ENCODE assay signal across 13 mouse cellular contexts in genomic region chr15:25928831-25929230, GRCm38 (mm10). TPM values are rescaled to one million over a fixed set of nuclear protein-coding genes. Genes with fewer than 3 reads are reported as not detected.
DNase-seq lines count a peak whose midpoint lies in the region; ATAC-seq and TF ChIP-seq lines count a peak whose summit lies in the region.
"Had no signal": no experiment of that assay in that cellular context is flagged by ENCODE, and none has a peak within 500 bp of the region (broad histone marks: within the 10 kb centered on the region; RNA-seq: fewer than 3 reads in every experiment).

No protein-coding gene starts in this region.

- CTCF ChIA-PET in Patski (lab: Charles Lee): interaction anchor here (0.7 to 3.0 kb wide), 8 partner anchors 9 to 124 kb away, joined by 3 to 9 read pairs (median 5); no protein-coding TSS in a partner anchor

- peaks cover 17% of the 10 kb centered on the region for H3K4me1 ChIP-seq in kidney, embryonic 14.5 days (ENCODE audit: control insufficient read depth, insufficient read depth, low read length)
- peaks cover 8% of the 10 kb centered on the region; the same call in 1 of the 2 replicates for H3K4me1 ChIP-seq in stomach, postnatal 0 days (replicated peaks; ENCODE audit: control insufficient read depth, insufficient read depth)

- DNase-seq in kidney, postnatal 10 days: peak; percentile 27
- peak; percentile 12 for DNase-seq in thymus, postnatal 0 days (ENCODE audit: low spot score)
- DNase-seq in thymus, adult 18-20 months: no peak
- DNase-seq in Patski (ENCODE audit: low read depth, low spot score) (no peak), MN1 (ENCODE audit: low spot score) (no peak)
- no peak for DNase-seq in stomach, postnatal 0 days (ENCODE audit: low spot score)
- DNase-seq in gastrocnemius, postnatal 25 days: no peak

- H3K36me3 ChIP-seq in kidney, embryonic 14.5 days (ENCODE audit: control insufficient read depth, insufficient read depth, low read length): no peaks in the 10 kb centered on the region
- no peaks in the 10 kb centered on the region for H3K36me3 ChIP-seq in stomach, postnatal 0 days (ENCODE audit: control insufficient read depth, insufficient read depth, low read length)
- H3K36me3 ChIP-seq: heart, embryonic 15.5 days; intestine, embryonic 15.5 days; limb, embryonic 15.5 days had no signal

- in situ Hi-C loops in Patski (cut with MboI; ENCODE audit: low pct_unique_long_range_greater_than_20kb): no loop called here

- no peak for TF ChIP-seq EP300 in stomach, postnatal 0 days (optimal IDR thresholded peaks at IDR 0.05)

- peak; percentile 71 for TF ChIP-seq CTCF in Patski (IDR thresholded peaks at IDR 0.05)
- TF ChIP-seq CTCF in stomach, postnatal 0 days (IDR thresholded peaks at IDR 0.05; ENCODE audit: low read depth): peak; percentile 58

- H3K9me3 ChIP-seq in kidney, embryonic 14.5 days (ENCODE audit: control insufficient read depth, low read length): no peaks in the 10 kb centered on the region
- H3K9me3 ChIP-seq in stomach, postnatal 0 days (ENCODE audit: control insufficient read depth, low read length): no peaks in the 10 kb centered on the region
- H3K9me3 ChIP-seq: heart, embryonic 15.5 days; intestine, embryonic 15.5 days; limb, embryonic 15.5 days had no signal

- ATAC-seq in kidney, embryonic 14.5 days (ENCODE audit: low FRiP score, low TSS enrichment): no peak
- ATAC-seq in Patski: no peak
- ATAC-seq in stomach, postnatal 0 days (ENCODE audit: low FRiP score, low TSS enrichment): no peak
- ATAC-seq: intestine, embryonic 15.5 days had no signal

- no peaks in the 10 kb centered on the region for H3K27me3 ChIP-seq in kidney, embryonic 14.5 days (ENCODE audit: control insufficient read depth, insufficient read depth, low read length)
- no peaks in the 10 kb centered on the region for H3K27me3 ChIP-seq in Patski
- H3K27me3 ChIP-seq in stomach, postnatal 0 days (ENCODE audit: control insufficient read depth, insufficient read depth, low read length): no peaks in the 10 kb centered on the region
- H3K27me3 ChIP-seq: heart, embryonic 15.5 days; intestine, embryonic 15.5 days; limb, embryonic 15.5 days; megakaryocyte, embryonic 14.5 days had no signal

- H3K9ac ChIP-seq in kidney, embryonic 14.5 days (ENCODE audit: low read depth, low read length): no peak overlapping the region
- H3K9ac ChIP-seq in stomach, postnatal 0 days (ENCODE audit: low read length): no peak overlapping the region
- H3K9ac ChIP-seq: heart, embryonic 15.5 days; intestine, embryonic 15.5 days; limb, embryonic 15.5 days had no signal

- POLR2A ChIA-PET in Patski (lab: Charles Lee): interaction anchor here (1.2 kb wide), 1 partner anchor 15 kb away, joined by 3 read pairs; no protein-coding TSS in a partner anchor

- no peak overlapping the region for H3K4me3 ChIP-seq in kidney, embryonic 14.5 days (ENCODE audit: low read length)
- H3K4me3 ChIP-seq in stomach, postnatal 0 days (ENCODE audit: low read depth, low read length): no peak overlapping the region
- H3K4me3 ChIP-seq: erythroblast, embryonic 14.5 days; heart, embryonic 15.5 days; intestine, embryonic 15.5 days; limb, embryonic 15.5 days had no signal

- 70% methylated on average over 5 of the region's 5 CpGs for WGBS in kidney, embryonic 14.5 days
- WGBS in stomach, postnatal 0 days: 65% methylated on average over 5 of the region's 5 CpGs

- H3K4me2 ChIP-seq in kidney, embryonic 14.5 days (replicated peaks; ENCODE audit: low read depth, low read length): no peak overlapping the region
- H3K4me2 ChIP-seq in stomach, postnatal 0 days (replicated peaks; ENCODE audit: low read depth): no peak overlapping the region
- H3K4me2 ChIP-seq: intestine, embryonic 15.5 days; limb, embryonic 15.5 days had no signal

- no peak overlapping the region for H3K27ac ChIP-seq in kidney, embryonic 14.5 days (ENCODE audit: low read depth, low read length)
- H3K27ac ChIP-seq in stomach, postnatal 0 days (replicated peaks): no peak overlapping the region
- H3K27ac ChIP-seq: intestine, embryonic 15.5 days; limb, embryonic 15.5 days had no signal

RNA-seq across cellular contexts. Expression of gene Zfp622, which starts 55.3 kb away (rescaled TPM):
- polyA plus RNA-seq in kidney, embryonic 14.5 days (2014; fragmentation: Nextera tagmentation; extraction: Ambion mirVana): 38.1 and 38.4 TPM in 2 replicates
- 24.9 and 34.6 TPM in 2 replicates for polyA plus RNA-seq in thymus, postnatal 0 days (2015; fragmentation: Nextera tagmentation; extraction: Ambion mirVana)
- 54.8 TPM for polyA plus RNA-seq in Patski (2021)
- 20.1 and 24.9 TPM in 2 replicates for polyA plus RNA-seq in stomach, postnatal 0 days (2015; fragmentation: Nextera tagmentation; extraction: Ambion mirVana)
- 10 to 100 TPM; 20.2 to 23.9 TPM for total RNA-seq in gastrocnemius, postnatal 25 days (2021)

Comparison
In these comparisons a context has a peak if more than half of its experiments do, and no peak if none do; other contexts are left out.
1. DNase-seq: peak in kidney, postnatal 10 days (single experiment) and thymus, postnatal 0 days (single experiment); none in thymus, adult 18-20 months (0 of 2), Patski (single experiment), stomach, postnatal 0 days (single experiment), gastrocnemius, postnatal 25 days (single experiment) and MN1 (single experiment).